Mouse (Mus musculus) stomach, embryonic 14.5 days (tissue): ENCODE measurements around the gene Fam20c. TPM values are rescaled to one million over a fixed set of nuclear protein-coding genes. Genes with fewer than 3 reads are reported as not detected.
A peak's percentile ranks its signal among the peaks of the same experiment; 100 is the strongest.

ENCODE experiments used
- ATAC-seq: fragments of 200-750 bp; cut with Nextera tagmentation; 2 replicates; pipeline ENCODE4 v1.8.0; 2017; ENCODE audit warnings: low read depth, moderate TSS enrichment; ENCODE audit not compliant: insufficient number of reproducible peaks, insufficient read depth, low FRiP score
- H3K27ac ChIP-seq: fragments of 300-500 bp; sonication (generic); 2 replicates; pipeline ENCODE4 v1.5.1; 2014; ENCODE audit warnings: mild to moderate bottlenecking, low read length, moderate library complexity, mixed read lengths
- H3K27me3 ChIP-seq: fragments of 300-500 bp; sonication (generic); 2 replicates; pipeline ENCODE4 v1.6.1; 2014; ENCODE audit warnings: low read length, control low read depth, mixed read lengths; ENCODE audit not compliant: control insufficient read depth, insufficient read depth
- H3K36me3 ChIP-seq: fragments of 300-500 bp; sonication (generic); 2 replicates; pipeline ENCODE4 v1.6.1; 2014; ENCODE audit warnings: mild to moderate bottlenecking, control low read depth, low read length, moderate library complexity, mixed read lengths; ENCODE audit not compliant: control insufficient read depth, insufficient read depth
- H3K4me1 ChIP-seq: fragments of 300-500 bp; sonication (generic); 2 replicates; pipeline ENCODE4 v1.6.1; 2014; ENCODE audit warnings: low read length, control low read depth, mixed read lengths; ENCODE audit not compliant: control insufficient read depth, insufficient read depth
- H3K4me2 ChIP-seq: fragments of 300-500 bp; sonication (generic); replicated peaks from 2 replicates; pipeline ENCODE4 v1.6.1; 2014; ENCODE audit warnings: low read depth, low read length, control low read depth
- H3K4me3 ChIP-seq: fragments of 300-500 bp; sonication (generic); 2 replicates; pipeline ENCODE4 v1.5.1; 2014; ENCODE audit warnings: low read depth, low read length, control low read depth
- H3K9ac ChIP-seq: fragments of 300-500 bp; sonication (generic); replicated peaks from 2 replicates; pipeline ENCODE4 v1.6.1; 2014; ENCODE audit warnings: low read depth, mild to moderate bottlenecking, control low read depth, low read length, moderate library complexity, mixed read lengths
- H3K9me3 ChIP-seq: fragments of 300-500 bp; sonication (generic); 2 replicates; pipeline ENCODE4 v1.6.1; 2016; ENCODE audit warnings: low read depth, low read length, control low read depth; ENCODE audit not compliant: control insufficient read depth
- WGBS: fragments of 180-500 bp; shearing (Covaris S2); extraction: QIAGEN DNeasy Blood & Tissue Kit; methylation state at CpG from one replicate; pipeline ENCODE4 v1.1.7; 2014; 5-methylcytosine and 5-hydroxymethylcytosine counted together
- polyA plus RNA-seq: library from polyadenylated mRNA; unstranded; fragments of >200 nt; fragmentation: Nextera tagmentation; extraction: Ambion mirVana; gene quantifications from 2 replicates; pipeline ENCODE4 v1.2.1, GENCODE M21; 2014

The Fam20c gene
- polyA plus RNA-seq, 1 experiment from 2014 or later: 8.9 TPM

- no peaks in the 10 kb centered on the region for H3K27me3 ChIP-seq
Observed at GRCm38 (mm10) chr5:138761836-138762334, 7.6 kb downstream of the Fam20c start.

DNA sequence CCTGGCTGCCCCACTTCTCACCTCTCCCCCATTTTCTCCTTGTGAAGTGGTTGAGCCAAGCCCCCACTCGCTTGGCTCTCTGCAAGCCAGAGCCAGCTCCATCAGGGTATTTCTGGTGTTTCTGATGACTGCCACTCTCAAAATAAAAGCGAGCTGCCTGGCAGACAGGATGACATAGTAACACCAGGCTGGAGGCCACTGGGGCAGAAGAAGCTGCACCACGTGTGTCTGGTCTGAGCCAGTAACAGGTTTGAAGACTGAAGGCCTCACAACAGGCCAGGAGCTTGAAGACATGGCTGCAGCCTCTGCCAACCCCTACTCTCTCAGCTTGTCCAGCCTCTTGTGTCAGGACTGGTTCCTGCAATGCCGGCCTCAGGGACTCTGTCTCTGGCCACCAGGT, 8.0 kb downstream of the Fam20c start:
- H3K36me3 ChIP-seq: no peaks in the 10 kb centered on the region
- ATAC-seq: no peak
- H3K4me1 ChIP-seq: peaks cover 8% of the 10 kb centered on the region; the same call in 1 of the 2 replicates
- no peaks in the 10 kb centered on the region for H3K9me3 ChIP-seq
- no peak overlapping the region for H3K4me2 ChIP-seq
- WGBS: 84% methylated on average over 4 of the region's 4 CpGs
- no peak overlapping the region for H3K4me3 ChIP-seq
- no peak overlapping the region for H3K9ac ChIP-seq
- no peaks in the 10 kb centered on the region for H3K27me3 ChIP-seq
- H3K27ac ChIP-seq: no peak overlapping the region

More at GRCm38 (mm10) chr5:138761836-138762334, 7.6 kb downstream of the Fam20c start:
- H3K27ac ChIP-seq: no peak overlapping the region
- H3K9me3 ChIP-seq: no peaks in the 10 kb centered on the region
- no peak overlapping the region for H3K4me2 ChIP-seq
- no peaks in the 10 kb centered on the region for H3K36me3 ChIP-seq
- ATAC-seq: no peak
- H3K4me3 ChIP-seq: no peak overlapping the region
- no peak overlapping the region for H3K9ac ChIP-seq
- peaks cover 8% of the 10 kb centered on the region; the same call in 1 of the 2 replicates for H3K4me1 ChIP-seq
- 58% methylated on average over 5 of the region's 5 CpGs for WGBS

DNA sequence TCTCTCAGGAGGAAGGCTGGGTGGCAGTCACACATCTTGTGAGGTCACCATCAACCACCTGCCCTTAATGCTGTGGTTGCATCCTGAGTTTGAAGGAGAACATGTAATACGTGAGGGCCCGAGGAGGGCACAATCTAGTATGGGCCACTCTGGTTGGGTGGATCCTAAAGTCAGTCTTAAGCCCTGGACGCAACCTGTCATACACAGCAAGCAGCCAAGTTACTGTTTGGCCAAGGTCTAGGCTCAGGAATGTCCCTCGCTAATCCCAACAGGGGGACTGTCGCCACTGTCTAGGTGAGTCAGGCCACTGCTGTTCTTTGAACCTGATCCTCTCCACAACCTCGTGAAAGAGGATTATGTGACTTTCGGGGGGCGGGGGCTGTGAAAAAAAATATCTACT, 10.3 kb downstream of the Fam20c start:
- Histone ChIP-seq H3K9me3 (no peaks in the 10 kb centered on the region), H3K27ac (no peak overlapping the region), H3K4me3 (no peak overlapping the region), H3K9ac (no peak overlapping the region), H3K27me3 (no peaks in the 10 kb centered on the region), H3K4me2 (no peak overlapping the region), H3K36me3 (no peaks in the 10 kb centered on the region), H3K4me1 (peaks cover 3% of the 10 kb centered on the region; the same call in 1 of the 2 replicates)
- WGBS: 76% methylated on average over 8 of the region's 8 CpGs
- no peak for ATAC-seq

DNA sequence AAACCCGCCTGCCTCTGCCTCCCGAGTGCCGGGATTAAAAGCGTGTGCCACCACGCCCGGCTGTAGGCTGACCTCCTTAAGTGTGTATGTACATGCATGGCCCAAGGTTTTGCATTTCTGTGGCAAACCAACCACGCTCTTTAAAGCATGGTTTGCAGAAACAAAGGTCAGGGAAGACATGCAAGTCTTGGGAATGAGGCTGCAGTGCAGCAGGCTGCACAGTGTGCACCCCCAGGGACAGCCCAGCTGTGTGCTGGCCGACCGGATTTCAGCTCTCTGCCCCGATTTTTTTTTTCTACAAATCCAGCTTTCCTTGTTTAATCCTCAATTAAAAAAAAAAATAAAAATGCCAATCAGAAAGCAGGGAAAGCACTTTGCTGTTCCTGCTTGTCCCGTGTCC, 13.3 kb downstream of the Fam20c start:
- ATAC-seq: no peak
- no peaks in the 10 kb centered on the region for H3K9me3 ChIP-seq
- H3K27me3 ChIP-seq: no peaks in the 10 kb centered on the region
- WGBS: 88% methylated on average over 11 of the region's 11 CpGs
- no peak overlapping the region for H3K27ac ChIP-seq
- H3K4me2 ChIP-seq: no peak overlapping the region
- H3K4me1 ChIP-seq: no peaks in the 10 kb centered on the region
- H3K36me3 ChIP-seq: no peaks in the 10 kb centered on the region
- H3K9ac ChIP-seq: no peak overlapping the region
- no peak overlapping the region for H3K4me3 ChIP-seq

- 67% methylated on average over 2 of the region's 2 CpGs for WGBS
- ATAC-seq: no peak
- no peaks in the 10 kb centered on the region for H3K9me3 ChIP-seq
Observed at GRCm38 (mm10) chr5:138768704-138769103, 14.4 kb downstream of the Fam20c start.

DNA sequence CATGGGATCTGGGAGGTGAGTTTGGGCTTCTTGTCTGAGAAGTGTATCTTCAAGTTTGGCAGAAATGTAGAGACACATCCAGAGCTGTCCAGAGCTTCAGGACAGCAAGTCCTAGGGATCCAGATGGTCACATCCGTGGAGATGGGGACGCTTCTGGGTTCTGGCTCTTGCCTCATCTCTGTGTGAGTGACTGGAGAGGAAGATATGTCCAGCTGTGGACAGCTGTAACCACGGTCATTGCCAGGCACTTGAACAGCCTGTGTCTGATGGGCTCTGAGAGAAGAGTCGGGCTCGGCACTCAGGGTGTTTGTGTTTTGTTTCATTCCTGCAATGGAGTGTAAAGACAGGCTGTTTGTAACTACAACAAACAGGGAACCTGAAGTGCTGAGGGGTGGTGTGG, 14.8 kb downstream of the Fam20c start:
- Histone ChIP-seq H3K27me3 (no peaks in the 10 kb centered on the region), H3K36me3 (no peaks in the 10 kb centered on the region), H3K4me3 (no peak overlapping the region), H3K4me1 (no peaks in the 10 kb centered on the region), H3K4me2 (no peak overlapping the region), H3K27ac (no peak overlapping the region), H3K9ac (no peak overlapping the region), H3K9me3 (no peaks in the 10 kb centered on the region)
- WGBS: 75% methylated on average over 5 of the region's 5 CpGs
- no peak for ATAC-seq

More at GRCm38 (mm10) chr5:138768704-138769103, 14.4 kb downstream of the Fam20c start:
- Histone ChIP-seq H3K4me2 (no peak overlapping the region), H3K4me3 (no peak overlapping the region), H3K27me3 (no peaks in the 10 kb centered on the region), H3K9ac (no peak overlapping the region), H3K27ac (no peak overlapping the region), H3K36me3 (no peaks in the 10 kb centered on the region), H3K4me1 (no peaks in the 10 kb centered on the region)

GRCm38 (mm10) chr5:138775096-138775495, 20.8 kb downstream of the Fam20c start:
- WGBS: 94% methylated on average over 5 of the region's 5 CpGs
- Histone ChIP-seq H3K4me2 (no peak overlapping the region), H3K9me3 (no peaks in the 10 kb centered on the region), H3K4me1 (peaks cover 9% of the 10 kb centered on the region), H3K4me3 (no peak overlapping the region), H3K36me3 (no peaks in the 10 kb centered on the region; the same call in 1 of the 2 replicates), H3K9ac (no peak overlapping the region), H3K27ac (no peak overlapping the region), H3K27me3 (no peaks in the 10 kb centered on the region)
- ATAC-seq: no peak

- Histone ChIP-seq H3K36me3 (no peaks in the 10 kb centered on the region; the same call in 1 of the 2 replicates), H3K9me3 (no peaks in the 10 kb centered on the region), H3K4me1 (peaks cover 9% of the 10 kb centered on the region), H3K27ac (no peak overlapping the region), H3K4me3 (no peak overlapping the region), H3K27me3 (no peaks in the 10 kb centered on the region), H3K4me2 (no peak overlapping the region), H3K9ac (no peak overlapping the region)
- WGBS: 80% methylated on average over 1 of the region's 1 CpGs
- ATAC-seq: 0 out of 2 replicates have a peak, but pooled peaks have one; percentile 28
Observed at GRCm38 (mm10) chr5:138776346-138776745, 22.0 kb downstream of the Fam20c start.
